Mouse (Mus musculus): Measurements from ENCODE around the gene Elfn2. TPM values are rescaled to one million over a fixed set of nuclear protein-coding genes. Genes with fewer than 3 reads are reported as not detected.

Gene Elfn2
- polyA plus RNA-seq, 1 experiment from 2014 or later, result 3.7 TPM

GRCm38 (mm10) chr15:78735431-78736180, 17.0 kb upstream of the Elfn2 start:
- ATAC-seq (peak; percentile 93), DNase-seq (ENCODE audit: low spot score) (peak; percentile 93)
- no peaks in the 10 kb centered on the region for H3K9me3 ChIP-seq (replicated peaks; ENCODE audit: control insufficient read depth, low read length)
- H3K27me3 ChIP-seq (replicated peaks; ENCODE audit: control insufficient read depth, insufficient read depth, low read length), result no peaks in the 10 kb centered on the region
- H3K4me3 ChIP-seq (ENCODE audit: low read depth, low read length), result no peak overlapping the region
- H3K9ac ChIP-seq (ENCODE audit: low read length), result peak overlapping the region; percentile 52
- WGBS, result 11% methylated on average over 17 of the region's 17 CpGs
- H3K36me3 ChIP-seq (ENCODE audit: control insufficient read depth, insufficient read depth, low read length), result no peaks in the 10 kb centered on the region
- peak overlapping the region; percentile 95 for H3K27ac ChIP-seq (ENCODE audit: low read depth, low read length)
- peak overlapping the region; percentile 40 for H3K4me2 ChIP-seq (ENCODE audit: low read length)
- peaks cover 26% of the 10 kb centered on the region for H3K4me1 ChIP-seq (ENCODE audit: control insufficient read depth, insufficient read depth, low read length)

GRCm38 (mm10) chr15:78731830-78732229, 13.3 kb upstream of the Elfn2 start:
- ATAC-seq (no peak), DNase-seq (ENCODE audit: low spot score) (no peak)
- peaks cover 18% of the 10 kb centered on the region for H3K4me1 ChIP-seq (ENCODE audit: control insufficient read depth, insufficient read depth, low read length)
- no peak overlapping the region for H3K27ac ChIP-seq (ENCODE audit: low read depth, low read length)
- H3K4me2 ChIP-seq (ENCODE audit: low read length), result no peak overlapping the region
- H3K4me3 ChIP-seq (ENCODE audit: low read depth, low read length), result no peak overlapping the region
- no peaks in the 10 kb centered on the region for H3K9me3 ChIP-seq (replicated peaks; ENCODE audit: control insufficient read depth, low read length)
- no peaks in the 10 kb centered on the region for H3K36me3 ChIP-seq (ENCODE audit: control insufficient read depth, insufficient read depth, low read length)
- H3K27me3 ChIP-seq (replicated peaks; ENCODE audit: control insufficient read depth, insufficient read depth, low read length), result no peaks in the 10 kb centered on the region
- WGBS, result 45% methylated on average over 4 of the region's 4 CpGs
- H3K9ac ChIP-seq (ENCODE audit: low read length), result no peak overlapping the region

GRCm38 (mm10) chr15:78730315-78731049, 11.9 kb upstream of the Elfn2 start:
- no peak for DNase-seq (ENCODE audit: low spot score)
- no peak for ATAC-seq
- H3K9ac ChIP-seq (ENCODE audit: low read length), result no peak overlapping the region
- no peaks in the 10 kb centered on the region for H3K27me3 ChIP-seq (replicated peaks; ENCODE audit: control insufficient read depth, insufficient read depth, low read length)
- no peaks in the 10 kb centered on the region for H3K9me3 ChIP-seq (replicated peaks; ENCODE audit: control insufficient read depth, low read length)
- peaks cover 6% of the 10 kb centered on the region for H3K4me1 ChIP-seq (ENCODE audit: control insufficient read depth, insufficient read depth, low read length)
- 88% methylated on average over 12 of the region's 12 CpGs for WGBS
- H3K36me3 ChIP-seq (ENCODE audit: control insufficient read depth, insufficient read depth, low read length), result no peaks in the 10 kb centered on the region
- H3K4me3 ChIP-seq (ENCODE audit: low read depth, low read length), result no peak overlapping the region
- no peak overlapping the region for H3K4me2 ChIP-seq (ENCODE audit: low read length)
- no peak overlapping the region for H3K27ac ChIP-seq (ENCODE audit: low read depth, low read length)

GRCm38 (mm10) chr15:78726697-78727096, 8.1 kb upstream of the Elfn2 start:
- H3K27ac ChIP-seq (ENCODE audit: low read depth, low read length), result no peak overlapping the region
- no peak for DNase-seq (ENCODE audit: low spot score)
- no peak for ATAC-seq
- no peak overlapping the region for H3K9ac ChIP-seq (ENCODE audit: low read length)
- no peak overlapping the region for H3K4me2 ChIP-seq (ENCODE audit: low read length)
- no peaks in the 10 kb centered on the region for H3K4me1 ChIP-seq (ENCODE audit: control insufficient read depth, insufficient read depth, low read length)
- H3K36me3 ChIP-seq (ENCODE audit: control insufficient read depth, insufficient read depth, low read length), result no peaks in the 10 kb centered on the region
- H3K9me3 ChIP-seq (replicated peaks; ENCODE audit: control insufficient read depth, low read length), result no peaks in the 10 kb centered on the region
- H3K4me3 ChIP-seq (ENCODE audit: low read depth, low read length), result no peak overlapping the region
- H3K27me3 ChIP-seq (replicated peaks; ENCODE audit: control insufficient read depth, insufficient read depth, low read length), result no peaks in the 10 kb centered on the region
- 88% methylated on average over 7 of the region's 7 CpGs for WGBS

- H3K9me3 ChIP-seq (replicated peaks; ENCODE audit: control insufficient read depth, low read length), result no peaks in the 10 kb centered on the region
- H3K4me3 ChIP-seq (ENCODE audit: low read depth, low read length), result no peak overlapping the region
- no peak for DNase-seq (ENCODE audit: low spot score)
- no peak overlapping the region for H3K9ac ChIP-seq (ENCODE audit: low read length)
- no peaks in the 10 kb centered on the region for H3K36me3 ChIP-seq (ENCODE audit: control insufficient read depth, insufficient read depth, low read length)
- no peak for ATAC-seq
- peaks cover 20% of the 10 kb centered on the region for H3K27me3 ChIP-seq (replicated peaks; ENCODE audit: control insufficient read depth, insufficient read depth, low read length)
- WGBS, result 81% methylated on average over 7 of the region's 7 CpGs
- H3K27ac ChIP-seq (ENCODE audit: low read depth, low read length), result no peak overlapping the region
- H3K4me1 ChIP-seq (ENCODE audit: control insufficient read depth, insufficient read depth, low read length), result no peaks in the 10 kb centered on the region; the same call in 1 of the 2 replicates
- no peak overlapping the region for H3K4me2 ChIP-seq (ENCODE audit: low read length)
Observed at GRCm38 (mm10) chr15:78720532-78720931, 2.0 kb upstream of the Elfn2 start.

- H3K4me2 ChIP-seq (ENCODE audit: low read length), result peak overlapping the region; percentile 94; the same call in 1 of the 2 replicates
- no peaks in the 10 kb centered on the region for H3K36me3 ChIP-seq (ENCODE audit: control insufficient read depth, insufficient read depth, low read length)
- 1% methylated on average over 16 of the region's 16 CpGs for WGBS
- ATAC-seq, result peak; percentile 36
- no peak overlapping the region for H3K9ac ChIP-seq (ENCODE audit: low read length)
- no peak overlapping the region for H3K27ac ChIP-seq (ENCODE audit: low read depth, low read length)
- no peaks in the 10 kb centered on the region for H3K9me3 ChIP-seq (replicated peaks; ENCODE audit: control insufficient read depth, low read length)
- H3K4me3 ChIP-seq (ENCODE audit: low read depth, low read length), result no peak overlapping the region
- no peaks in the 10 kb centered on the region; the same call in 1 of the 2 replicates for H3K4me1 ChIP-seq (ENCODE audit: control insufficient read depth, insufficient read depth, low read length)
- H3K27me3 ChIP-seq (replicated peaks; ENCODE audit: control insufficient read depth, insufficient read depth, low read length), result peaks cover 23% of the 10 kb centered on the region
- peak; percentile 86 for DNase-seq (ENCODE audit: low spot score)
Observed at GRCm38 (mm10) chr15:78720094-78720493, 1.5 kb upstream of the Elfn2 start.

GRCm38 (mm10) chr15:78719416-78719815, 845 bp upstream of the Elfn2 start:
- H3K4me3 ChIP-seq (ENCODE audit: low read depth, low read length), result no peak overlapping the region
- no peaks in the 10 kb centered on the region for H3K36me3 ChIP-seq (ENCODE audit: control insufficient read depth, insufficient read depth, low read length)
- peak overlapping the region; percentile 94; the same call in 1 of the 2 replicates for H3K4me2 ChIP-seq (ENCODE audit: low read length)
- peaks cover 25% of the 10 kb centered on the region for H3K27me3 ChIP-seq (replicated peaks; ENCODE audit: control insufficient read depth, insufficient read depth, low read length)
- no peak overlapping the region for H3K27ac ChIP-seq (ENCODE audit: low read depth, low read length)
- H3K4me1 ChIP-seq (ENCODE audit: control insufficient read depth, insufficient read depth, low read length), result no peaks in the 10 kb centered on the region; the same call in 1 of the 2 replicates
- 0 out of 2 replicates have a peak, but pooled peaks have one; percentile 24 for ATAC-seq
- 4% methylated on average over 14 of the region's 14 CpGs for WGBS
- no peak for DNase-seq (ENCODE audit: low spot score)
- no peaks in the 10 kb centered on the region for H3K9me3 ChIP-seq (replicated peaks; ENCODE audit: control insufficient read depth, low read length)
- no peak overlapping the region for H3K9ac ChIP-seq (ENCODE audit: low read length)

- Histone ChIP-seq H3K9ac (ENCODE audit: low read length) (0 out of 2 replicates have a peak overlapping the region, but pooled peaks have one; percentile 29), H3K27me3 (replicated peaks; ENCODE audit: control insufficient read depth, insufficient read depth, low read length) (peaks cover 36% of the 10 kb centered on the region), H3K4me1 (ENCODE audit: control insufficient read depth, insufficient read depth, low read length) (peaks cover 8% of the 10 kb centered on the region), H3K27ac (ENCODE audit: low read depth, low read length) (no peak overlapping the region; the same call in 1 of the 2 replicates), H3K36me3 (ENCODE audit: control insufficient read depth, insufficient read depth, low read length) (no peaks in the 10 kb centered on the region), H3K9me3 (replicated peaks; ENCODE audit: control insufficient read depth, low read length) (no peaks in the 10 kb centered on the region), H3K4me2 (ENCODE audit: low read length) (peak overlapping the region; percentile 94), H3K4me3 (ENCODE audit: low read depth, low read length) (peak overlapping the region; percentile 53)
- 52% methylated on average over 13 of the region's 13 CpGs for WGBS
- ATAC-seq (no peak), DNase-seq (ENCODE audit: low spot score) (no peak)
Observed at GRCm38 (mm10) chr15:78716936-78717335, 1.6 kb downstream of the Elfn2 start.

GRCm38 (mm10) chr15:78715856-78716255, 2.7 kb downstream of the Elfn2 start:
- 49% methylated on average over 5 of the region's 5 CpGs for WGBS
- no peaks in the 10 kb centered on the region for H3K36me3 ChIP-seq (ENCODE audit: control insufficient read depth, insufficient read depth, low read length)
- H3K4me1 ChIP-seq (ENCODE audit: control insufficient read depth, insufficient read depth, low read length), result peaks cover 16% of the 10 kb centered on the region
- DNase-seq (ENCODE audit: low spot score), result no peak
- H3K4me2 ChIP-seq (ENCODE audit: low read length), result no peak overlapping the region
- H3K27ac ChIP-seq (ENCODE audit: low read depth, low read length), result no peak overlapping the region
- H3K4me3 ChIP-seq (ENCODE audit: low read depth, low read length), result no peak overlapping the region
- no peak overlapping the region for H3K9ac ChIP-seq (ENCODE audit: low read length)
- ATAC-seq, result no peak
- no peaks in the 10 kb centered on the region for H3K9me3 ChIP-seq (replicated peaks; ENCODE audit: control insufficient read depth, low read length)
- peaks cover 40% of the 10 kb centered on the region for H3K27me3 ChIP-seq (replicated peaks; ENCODE audit: control insufficient read depth, insufficient read depth, low read length)

Measured in forebrain, embryonic 14.5 days (tissue).